Mouse (Mus musculus) kidney, postnatal 0 days (tissue): Measurements from ENCODE around the gene Psd4. TPM values are rescaled to one million over a fixed set of nuclear protein-coding genes. Genes with fewer than 3 reads are reported as not detected.

Source experiments
- ATAC-seq: fragments of 200-750 bp; cut with Nextera tagmentation; replicated peaks from 2 replicates; pipeline ENCODE4 v1.8.0; 2017; ENCODE audit warnings: low read depth, moderate number of reproducible peaks, moderate TSS enrichment, moderate library complexity; ENCODE audit not compliant: low FRiP score
- DNase-seq: peaks from one replicate; pipeline ENCODE4 v3.0.0-alpha.2; 2016; ENCODE audit warnings: low spot score
- H3K27ac ChIP-seq: fragments of 300-500 bp; sonication (generic); 2 replicates; pipeline ENCODE4 v1.5.1; 2014; ENCODE audit warnings: mild to moderate bottlenecking
- H3K27me3 ChIP-seq: fragments of 300-500 bp; sonication (generic); 2 replicates; pipeline ENCODE4 v1.6.1; 2014; ENCODE audit warnings: low read length, mixed read lengths; ENCODE audit not compliant: insufficient read depth
- H3K36me3 ChIP-seq: fragments of 300-500 bp; sonication (generic); 2 replicates; pipeline ENCODE4 v1.6.1; 2014; ENCODE audit warnings: low read length, mixed read lengths; ENCODE audit not compliant: insufficient read depth
- H3K4me1 ChIP-seq: fragments of 300-500 bp; sonication (generic); replicated peaks from 2 replicates; pipeline ENCODE4 v1.6.1; 2014; ENCODE audit warnings: antibody characterized with exemption, low read length, mixed read lengths; ENCODE audit not compliant: insufficient read depth
- H3K4me2 ChIP-seq: fragments of 300-500 bp; sonication (generic); 2 replicates; pipeline ENCODE4 v1.6.1; 2014; ENCODE audit warnings: mild to moderate bottlenecking, low read length, moderate library complexity, mixed read lengths
- H3K4me3 ChIP-seq: fragments of 300-500 bp; sonication (generic); replicated peaks from 2 replicates; pipeline ENCODE4 v1.5.1; 2014; ENCODE audit warnings: low read depth, low read length
- H3K9ac ChIP-seq: fragments of 300-500 bp; sonication (generic); 2 replicates; pipeline ENCODE4 v1.6.1; 2014; ENCODE audit warnings: low read depth, low read length
- H3K9me3 ChIP-seq: fragments of 300-500 bp; sonication (generic); replicated peaks from 2 replicates; pipeline ENCODE4 v1.6.1; 2016; ENCODE audit warnings: low read length, inconsistent platforms, mixed read lengths
- CTCF ChIP-seq: IDR thresholded peaks from 2 replicates; pipeline ENCODE4 v1.5.1; 2016; ENCODE audit warnings: antibody characterized with exemption, low read depth, mild to moderate bottlenecking, moderate library complexity
- WGBS: fragments of 180-500 bp; shearing (Covaris S2); extraction: QIAGEN DNeasy Blood & Tissue Kit; methylation state at CpG from one replicate; pipeline ENCODE4 v1.1.7; 2014; 5-methylcytosine and 5-hydroxymethylcytosine counted together
- polyA plus RNA-seq: library from polyadenylated mRNA; unstranded; fragments of >200 nt; fragmentation: Nextera tagmentation; extraction: Ambion mirVana; gene quantifications from 2 replicates; pipeline ENCODE4 v1.2.1, GENCODE M21; 2015

Psd4 gene
- polyA plus RNA-seq, 1 experiment from 2014 or later = 2.3 TPM

DNA sequence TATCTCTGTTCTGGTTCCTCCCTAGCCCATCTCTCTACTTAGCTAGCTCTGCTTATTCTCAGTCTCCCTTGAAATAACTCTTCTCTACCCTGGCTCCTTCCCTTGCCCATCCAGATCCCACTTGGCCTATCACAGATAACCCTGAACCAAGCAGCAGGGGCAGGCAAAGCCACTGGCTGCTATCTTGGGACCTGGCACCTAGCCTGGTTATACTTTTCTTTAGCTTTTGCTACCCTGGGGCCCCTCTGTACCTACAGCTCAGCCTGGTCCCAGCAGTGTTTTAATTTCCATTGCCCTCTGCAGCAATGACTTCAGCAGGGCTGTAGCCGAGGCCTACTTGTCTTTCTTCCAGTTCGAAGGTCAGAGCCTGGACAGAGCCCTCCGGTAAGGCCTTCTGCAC lies 33.3 kb downstream of the Psd4 start:
- Histone ChIP-seq H3K27ac (no peak overlapping the region), H3K9ac (no peak overlapping the region), H3K9me3 (no peaks in the 10 kb centered on the region), H3K27me3 (no peaks in the 10 kb centered on the region), H3K36me3 (no peaks in the 10 kb centered on the region), H3K4me1 (0 out of 2 replicates have a peak, but pooled peaks cover 4% of the 10 kb centered on the region), H3K4me3 (no peak overlapping the region), H3K4me2 (no peak overlapping the region)
- 84% methylated on average over 3 of the region's 3 CpGs for WGBS
- no peak for TF ChIP-seq CTCF
- DNase-seq (no peak), ATAC-seq (no peak)

DNA sequence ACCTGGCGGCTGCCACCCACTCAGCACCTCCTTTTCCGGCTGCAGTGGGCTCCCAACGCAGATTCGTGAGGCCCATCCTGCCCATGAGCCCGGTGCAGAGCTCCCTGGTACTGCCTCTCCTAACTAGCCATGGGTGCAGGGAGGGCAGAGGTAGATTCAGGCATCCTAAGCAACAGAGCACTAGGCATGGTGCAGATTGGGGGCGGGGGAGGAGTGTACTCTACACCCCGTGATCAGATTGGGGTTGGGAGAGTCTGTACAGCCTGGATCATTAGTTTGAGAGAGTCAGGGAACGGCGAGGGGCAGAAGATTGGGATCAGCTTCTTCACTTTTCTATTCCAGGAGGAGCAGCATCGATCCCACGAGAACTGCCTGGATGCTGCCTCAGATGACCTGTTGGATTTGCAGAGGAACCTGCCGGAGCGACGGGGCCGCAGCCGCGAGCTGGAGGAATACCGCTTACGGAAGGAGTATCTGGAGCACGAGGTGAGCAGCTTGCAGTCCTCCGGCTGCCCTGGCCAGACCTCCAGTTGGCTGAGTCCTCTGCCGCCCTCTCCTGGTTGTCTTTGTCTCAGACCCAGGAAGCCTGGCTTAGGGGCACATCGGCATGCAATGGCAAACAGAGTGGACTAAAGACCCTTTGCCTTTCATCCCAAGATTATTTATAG lies 38.1 kb downstream of the Psd4 start:
- H3K36me3 ChIP-seq = no peaks in the 10 kb centered on the region
- H3K4me2 ChIP-seq = peak overlapping the region; percentile 48
- H3K9me3 ChIP-seq = no peaks in the 10 kb centered on the region
- 11% methylated on average over 23 of the region's 23 CpGs for WGBS
- 0 out of 2 replicates have a peak overlapping the region, but pooled peaks have one; percentile 9 for H3K4me3 ChIP-seq
- H3K27me3 ChIP-seq = no peaks in the 10 kb centered on the region
- peak; percentile 92 for TF ChIP-seq CTCF
- peak overlapping the region; percentile 25; the same call in 1 of the 2 replicates for H3K27ac ChIP-seq
- peak overlapping the region; percentile 31; the same call in 1 of the 2 replicates for H3K9ac ChIP-seq
- peak; percentile 91 for DNase-seq
- 0 out of 2 replicates have a peak, but pooled peaks cover 4% of the 10 kb centered on the region for H3K4me1 ChIP-seq
- peak; percentile 64 for ATAC-seq

DNA sequence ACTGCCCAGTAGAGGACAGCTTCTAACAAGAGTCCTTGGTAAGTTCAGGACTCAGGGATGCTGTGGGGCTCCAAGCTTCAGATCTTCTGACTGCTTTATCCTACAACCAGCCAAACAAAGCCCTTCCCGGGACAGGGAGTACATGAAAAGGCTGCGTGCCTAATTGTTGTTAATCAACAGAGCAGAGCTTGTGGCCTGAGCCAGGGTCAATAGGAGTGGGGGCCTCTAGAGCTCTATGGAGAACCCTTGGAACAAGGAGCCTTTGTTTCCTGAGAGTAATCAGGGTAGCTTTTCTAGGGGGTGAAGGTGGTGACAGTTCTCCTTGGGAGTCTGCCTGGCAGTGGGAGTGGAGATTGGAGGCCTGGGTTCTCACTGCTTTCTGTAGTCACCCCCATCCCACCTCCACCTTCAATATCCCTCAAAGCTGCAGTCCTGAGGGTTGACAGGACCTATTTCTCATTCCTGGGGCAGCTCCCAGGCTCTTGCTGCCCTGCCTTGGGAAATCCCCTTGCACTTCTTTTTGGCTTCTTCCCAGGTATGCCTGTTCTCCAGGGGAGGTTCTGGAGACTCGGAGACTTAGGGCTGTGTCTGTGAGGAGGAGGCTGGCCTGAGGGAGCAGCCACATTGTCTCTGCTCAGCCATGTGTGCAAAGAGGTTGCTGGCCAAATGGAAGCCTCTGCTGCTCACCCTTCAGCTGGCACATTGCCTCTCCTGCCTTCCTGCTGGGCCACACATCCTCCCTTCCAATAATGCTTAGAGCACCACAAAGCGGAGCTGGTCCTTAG lies 40.5 kb downstream of the Psd4 start:
- TF ChIP-seq CTCF = no peak
- DNase-seq = peak; percentile 31
- H3K9ac ChIP-seq = no peak overlapping the region
- ATAC-seq = peak; percentile 19; the same call in 1 of the 2 replicates
- no peak overlapping the region for H3K4me3 ChIP-seq
- no peaks in the 10 kb centered on the region for H3K36me3 ChIP-seq
- 31% methylated on average over 4 of the region's 4 CpGs for WGBS
- 0 out of 2 replicates have a peak, but pooled peaks cover 13% of the 10 kb centered on the region for H3K4me1 ChIP-seq
- H3K27me3 ChIP-seq = no peaks in the 10 kb centered on the region
- H3K4me2 ChIP-seq = no peak overlapping the region
- H3K27ac ChIP-seq = peak overlapping the region; percentile 54
- H3K9me3 ChIP-seq = no peaks in the 10 kb centered on the region

DNA sequence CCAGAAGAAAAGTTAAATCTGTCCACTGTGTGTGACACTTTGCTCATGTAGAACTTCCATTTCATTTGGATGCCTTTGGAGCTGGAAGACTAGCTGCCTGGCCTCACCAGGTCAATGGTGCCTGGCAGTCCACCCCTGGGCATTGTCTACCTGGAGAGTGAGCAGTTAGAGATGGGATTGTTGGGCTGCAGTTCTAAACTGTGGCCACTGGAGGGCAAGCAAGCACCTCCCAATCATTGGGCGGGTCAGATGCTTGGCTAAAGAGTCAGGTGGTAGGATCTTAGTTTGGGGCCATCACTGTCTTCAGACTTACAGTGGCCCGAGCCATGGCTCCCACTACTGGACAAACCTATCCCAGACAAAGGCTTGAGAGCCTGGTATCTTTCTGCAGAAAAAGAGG lies 41.8 kb downstream of the Psd4 start:
- ATAC-seq = peak; percentile 13; the same call in 1 of the 2 replicates
- peaks cover 16% of the 10 kb centered on the region for H3K4me1 ChIP-seq
- peak; percentile 80 for DNase-seq

DNA sequence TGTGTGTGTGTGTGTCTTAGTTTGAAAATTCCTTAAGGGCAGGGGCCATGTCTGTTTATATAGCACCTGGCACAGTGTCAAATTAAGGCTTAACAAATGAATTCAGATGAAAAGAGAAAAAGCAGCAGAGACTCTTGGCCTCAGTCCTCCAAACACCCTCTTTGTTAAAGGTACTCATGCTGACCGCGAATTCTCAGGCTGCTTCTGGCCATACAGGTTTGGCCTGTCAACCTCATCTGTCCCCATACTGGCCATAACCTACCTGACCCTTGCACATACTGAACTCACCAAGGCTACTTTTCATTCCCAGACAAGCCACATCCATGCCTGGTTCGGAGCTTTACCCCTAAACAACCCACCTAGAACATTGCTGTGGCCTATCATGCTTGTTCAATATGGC lies 45.8 kb downstream of the Psd4 start:
- 30% methylated on average over 3 of the region's 3 CpGs for WGBS
- no peak for TF ChIP-seq CTCF
- H3K4me3 ChIP-seq = no peak overlapping the region
- H3K9me3 ChIP-seq = no peaks in the 10 kb centered on the region
- no peak overlapping the region for H3K9ac ChIP-seq
- H3K36me3 ChIP-seq = no peaks in the 10 kb centered on the region
- DNase-seq = peak; percentile 43
- peak overlapping the region; percentile 82 for H3K27ac ChIP-seq
- H3K4me2 ChIP-seq = no peak overlapping the region
- H3K4me1 ChIP-seq = peaks cover 31% of the 10 kb centered on the region
- H3K27me3 ChIP-seq = no peaks in the 10 kb centered on the region
- peak; percentile 9; the same call in 1 of the 2 replicates for ATAC-seq

More for the DNA sequence above, 41.8 kb downstream of the Psd4 start:
- TF ChIP-seq CTCF = peak; percentile 97
- H3K27me3 ChIP-seq = no peaks in the 10 kb centered on the region
- H3K4me3 ChIP-seq = no peak overlapping the region
- no peaks in the 10 kb centered on the region for H3K36me3 ChIP-seq
- H3K9ac ChIP-seq = no peak overlapping the region
- H3K9me3 ChIP-seq = no peaks in the 10 kb centered on the region
- no peak overlapping the region for H3K27ac ChIP-seq
- 0% methylated on average over 2 of the region's 2 CpGs for WGBS
- H3K4me2 ChIP-seq = no peak overlapping the region

DNA sequence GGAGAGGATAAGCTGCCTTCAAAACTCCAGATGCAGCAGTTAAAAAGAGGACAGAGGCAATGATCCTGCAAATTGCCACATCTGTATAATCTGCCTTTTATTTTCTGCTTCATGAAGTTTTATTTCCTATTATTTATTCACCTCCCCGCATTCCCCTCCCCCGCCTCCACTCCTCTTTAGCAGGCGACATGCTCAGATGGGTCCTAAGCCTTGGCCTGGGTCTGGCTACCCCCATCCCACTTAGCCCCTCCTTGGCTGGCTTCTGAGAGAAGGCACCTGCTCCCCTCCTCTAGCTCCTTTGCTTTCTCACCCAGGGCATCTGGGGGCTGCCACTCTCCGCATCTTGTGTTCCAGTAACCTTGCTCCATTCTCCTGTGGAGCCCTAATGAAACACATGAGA lies 46.3 kb downstream of the Psd4 start:
- Histone ChIP-seq H3K4me3 (no peak overlapping the region), H3K36me3 (no peaks in the 10 kb centered on the region), H3K9me3 (no peaks in the 10 kb centered on the region), H3K27me3 (no peaks in the 10 kb centered on the region), H3K4me2 (no peak overlapping the region), H3K27ac (peak overlapping the region; percentile 82), H3K4me1 (peaks cover 31% of the 10 kb centered on the region), H3K9ac (no peak overlapping the region)
- ATAC-seq (peak; percentile 71), DNase-seq (peak; percentile 80)
- WGBS = 26% methylated on average over 4 of the region's 4 CpGs
- no peak for TF ChIP-seq CTCF
